Mouse (Mus musculus) left cerebral cortex, adult 8-10 months (tissue): ENCODE data around the gene Clnk. TPM values are rescaled to one million over a fixed set of nuclear protein-coding genes. Genes with fewer than 3 reads are reported as not detected.
"Not testable (repeated sequence)": the region's sequence is repeated elsewhere in the genome, so short reads cannot be mapped to it uniquely, and the experiment has no call there.

Experiments used
- DNase-seq, 2 experiments: peaks; one replicate each; pipeline ENCODE4 v3.0.0; 2022; ENCODE audit warnings: low spot score in 2 of 2
- total RNA-seq, 4 experiments: library from RNA; stranded (reverse); gene quantifications; 2 replicates each; pipeline ENCODE4 v1.2.4; 2022

Clnk gene
- total RNA-seq: under 1 TPM in 3 of 4 experiments, not detected in 1; 0.22 to 0.39 (median 0.23) TPM

DNA sequence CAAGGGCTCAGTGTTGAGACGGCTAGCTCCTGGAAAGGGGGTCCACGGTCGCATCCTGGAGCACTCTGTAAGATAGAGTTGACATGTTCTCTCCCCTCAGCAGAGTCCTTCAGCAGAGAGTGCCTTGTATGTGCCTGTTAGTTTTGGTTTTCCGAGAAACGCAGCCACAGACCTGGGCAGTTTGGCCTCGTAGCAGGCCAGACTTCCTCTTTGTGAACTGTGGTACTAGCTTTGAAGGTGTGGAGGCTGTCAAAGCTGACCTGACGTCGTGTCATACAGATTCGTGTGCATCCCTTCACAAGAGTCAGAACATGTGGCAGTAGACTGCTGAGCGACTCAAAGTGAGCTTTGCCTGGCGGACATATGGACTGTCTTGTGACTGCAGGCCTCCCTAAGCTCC is at the start of gene Clnk:
Gene Clnk (minus strand): TSS at position 191 of the 400 bp plus-strand sequence.
- no peak for DNase-seq

DNA sequence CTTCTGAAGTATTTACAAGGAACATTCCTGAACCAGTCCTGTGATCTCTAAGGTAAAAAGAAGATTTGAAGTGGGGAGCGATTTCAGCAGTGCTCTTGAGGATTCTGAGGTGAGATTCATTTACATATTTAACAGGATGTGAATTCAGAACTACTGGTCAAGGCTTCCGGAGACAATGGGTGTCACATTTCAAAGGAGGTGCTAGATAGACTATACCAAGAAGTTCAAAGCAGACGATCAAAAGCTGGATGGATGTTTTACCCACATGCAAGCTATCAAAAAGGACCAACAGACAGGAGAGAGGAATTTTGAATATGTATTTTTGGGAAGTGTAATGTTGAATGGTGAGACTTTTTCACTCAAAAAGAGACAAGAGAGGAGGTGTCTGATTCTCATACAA is 28.7 kb upstream of the Clnk start:
- no peak for DNase-seq

DNA sequence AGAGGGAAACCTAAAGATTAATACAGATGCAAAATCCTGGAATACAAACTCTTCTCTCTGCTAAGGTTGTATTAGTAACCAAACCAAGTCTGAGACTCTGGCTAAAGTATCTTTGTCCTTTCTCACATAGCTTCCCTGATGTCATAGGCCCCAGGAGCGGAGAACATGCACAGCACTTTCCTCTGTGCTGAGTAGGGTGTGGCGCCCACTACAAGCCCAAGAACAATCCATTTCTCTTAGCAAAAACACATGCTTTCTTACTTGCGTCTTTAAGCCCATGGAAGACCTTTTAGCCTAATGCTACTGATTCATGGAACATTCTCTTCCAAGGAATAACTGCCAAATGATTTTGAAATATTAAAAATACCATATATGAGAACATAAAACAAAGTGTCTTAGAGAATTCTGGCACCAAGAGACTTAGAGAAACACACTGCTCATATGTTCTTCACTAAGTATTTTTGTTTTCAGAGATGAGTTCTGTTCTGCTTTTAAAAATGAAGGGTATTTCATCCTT is 28.0 kb upstream of the Clnk start:
- no peak for DNase-seq

DNA sequence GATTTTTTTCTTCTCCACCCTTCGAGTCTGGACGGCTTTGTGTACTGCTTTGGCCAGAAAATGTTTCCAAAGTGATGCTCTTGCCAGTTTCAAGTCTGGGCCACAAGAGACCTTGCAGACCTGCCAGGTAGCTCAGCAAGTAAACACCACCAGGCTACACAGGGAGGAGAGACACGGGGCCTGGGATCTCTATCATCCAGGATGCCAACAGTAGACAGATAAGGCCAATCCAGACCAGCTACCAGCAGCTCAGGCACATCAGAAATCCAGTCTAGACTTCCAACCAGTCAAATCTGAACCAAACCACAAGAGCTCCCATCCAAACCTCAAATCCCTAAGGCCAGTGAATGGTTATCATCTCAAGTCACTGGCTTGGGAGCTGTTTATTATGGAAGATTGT is 26.3 kb upstream of the Clnk start:
- DNase-seq: no peak

DNA sequence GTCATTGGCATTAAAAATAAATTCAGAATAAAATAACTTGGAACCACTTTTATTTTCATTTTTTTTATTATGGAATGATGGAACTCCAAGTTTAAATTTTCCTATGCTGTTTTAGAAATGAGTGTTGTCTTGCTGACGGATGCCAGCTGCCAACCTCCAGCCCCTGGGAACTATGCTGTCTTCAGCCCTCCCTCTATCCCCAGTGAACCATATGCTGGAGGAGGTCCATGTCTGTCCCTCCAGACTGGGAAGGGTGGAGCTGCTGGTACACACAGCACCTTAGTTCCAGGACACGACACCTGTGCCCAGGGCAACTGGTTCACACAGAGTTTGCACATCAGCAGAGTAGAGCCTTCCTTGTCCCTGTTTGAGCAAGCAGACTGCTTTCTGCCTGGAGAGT is 22.4 kb upstream of the Clnk start:
- DNase-seq: peak in 1 of 2 experiments; percentile 26

DNA sequence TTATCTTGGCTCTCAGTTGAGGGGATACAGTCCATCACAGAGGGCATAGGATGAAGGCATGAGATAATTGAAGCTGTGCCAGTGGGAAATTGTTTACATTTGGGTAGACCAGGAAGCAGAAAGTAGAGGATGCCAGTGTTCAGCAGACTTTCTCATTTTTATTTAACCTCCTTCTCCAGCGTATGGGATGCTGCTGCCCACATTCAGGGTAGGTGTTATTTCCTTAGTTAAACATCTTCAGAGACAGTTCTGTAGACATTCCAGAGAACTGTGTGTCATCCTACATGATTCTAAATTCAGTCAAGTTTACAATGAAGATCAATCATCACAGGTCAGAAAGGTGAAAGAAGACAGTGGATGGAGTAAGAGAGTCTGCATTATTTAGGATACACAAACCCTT is 12.0 kb upstream of the Clnk start:
- DNase-seq: no peak

DNA sequence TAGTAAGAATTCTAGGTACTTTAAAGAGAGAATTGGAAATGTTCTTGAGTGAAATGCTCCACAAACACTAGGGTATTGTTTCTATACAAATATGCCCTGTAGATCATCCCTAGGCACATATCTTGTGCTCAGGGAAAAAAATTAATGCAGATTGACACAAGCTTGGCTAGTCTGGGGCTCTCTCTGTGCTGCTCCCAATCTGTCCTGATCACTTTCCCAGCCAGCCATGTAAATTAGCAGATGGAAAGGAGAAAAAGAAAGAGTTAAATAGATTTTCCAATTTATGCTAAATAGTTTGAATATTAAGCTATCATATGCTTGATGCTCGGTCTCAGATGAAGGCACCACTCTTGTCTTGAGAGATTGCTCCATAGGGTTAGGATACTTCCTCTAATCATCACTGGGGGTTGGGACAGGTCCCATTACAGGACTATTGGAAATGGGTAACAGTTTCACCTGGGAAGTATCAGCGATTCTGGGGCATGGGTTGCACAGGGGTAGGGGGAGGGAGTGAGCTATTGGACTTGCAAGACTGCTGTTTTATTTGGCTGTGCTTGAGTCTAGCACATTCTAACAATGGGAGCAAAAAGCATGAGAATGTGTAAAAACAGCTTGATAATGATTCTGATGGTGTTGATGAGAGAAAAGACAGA is 10.1 kb upstream of the Clnk start:
- DNase-seq: no peak

DNA sequence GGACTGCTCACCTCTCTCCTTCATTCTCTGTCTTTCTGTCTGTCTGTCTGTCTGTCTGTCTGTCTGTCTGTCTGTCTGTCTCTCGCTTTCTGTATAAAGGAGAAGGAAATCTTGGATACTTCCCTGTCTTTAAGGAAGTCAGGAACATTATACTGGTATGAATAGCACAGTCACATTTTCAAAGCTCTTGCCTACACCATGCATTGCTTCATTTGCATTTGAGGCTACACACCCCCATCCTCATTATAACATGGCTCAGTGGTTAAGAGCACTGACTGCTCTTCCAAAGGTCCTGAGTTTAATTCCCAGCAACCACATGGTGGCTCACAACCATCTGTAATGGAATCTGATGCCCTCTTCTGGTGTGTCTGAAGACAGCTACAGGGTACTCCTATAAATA is 6.0 kb upstream of the Clnk start:
- not testable (repeated sequence) for DNase-seq

DNA sequence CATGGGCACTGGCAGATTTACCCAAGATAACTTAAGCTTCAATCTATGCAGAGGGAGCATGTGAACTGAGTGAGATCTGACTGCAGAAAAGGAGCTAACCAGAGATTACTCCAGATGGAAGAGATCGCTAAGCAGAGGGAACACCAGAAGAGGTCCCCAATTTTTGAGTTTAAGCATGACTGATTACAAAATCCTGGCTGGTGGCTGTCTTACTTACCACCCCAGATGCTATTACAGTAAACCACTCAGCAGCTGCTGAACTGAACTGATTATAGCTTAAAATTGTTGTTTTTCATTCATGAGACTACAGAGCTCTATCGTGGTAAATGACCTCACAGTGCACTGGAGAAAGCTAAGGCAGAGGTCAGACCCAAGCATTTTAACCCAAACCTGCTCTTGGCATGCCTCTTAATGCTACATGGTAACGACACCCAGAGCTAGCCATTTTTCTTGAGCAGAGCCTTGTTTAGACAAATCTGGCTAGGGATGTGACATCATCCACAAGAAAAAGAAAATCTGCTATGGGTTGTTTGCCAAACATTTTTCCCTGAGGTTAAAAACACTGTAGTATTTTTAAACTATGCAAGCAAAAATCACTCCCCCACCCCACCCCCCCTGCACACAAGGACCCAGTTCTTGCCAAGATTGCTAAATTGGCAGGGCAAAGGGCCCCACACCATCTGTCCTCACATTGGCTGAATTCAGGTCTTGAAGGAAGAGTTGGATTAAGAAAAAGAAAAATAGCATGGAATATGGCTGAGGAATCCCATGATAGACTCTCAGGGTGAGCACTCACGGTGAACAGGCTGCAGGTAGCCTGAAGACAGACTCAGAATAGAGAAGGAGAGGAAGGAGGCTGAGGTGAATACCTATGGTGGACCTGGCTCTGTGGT is 5.4 kb upstream of the Clnk start:
- DNase-seq: no peak

DNA sequence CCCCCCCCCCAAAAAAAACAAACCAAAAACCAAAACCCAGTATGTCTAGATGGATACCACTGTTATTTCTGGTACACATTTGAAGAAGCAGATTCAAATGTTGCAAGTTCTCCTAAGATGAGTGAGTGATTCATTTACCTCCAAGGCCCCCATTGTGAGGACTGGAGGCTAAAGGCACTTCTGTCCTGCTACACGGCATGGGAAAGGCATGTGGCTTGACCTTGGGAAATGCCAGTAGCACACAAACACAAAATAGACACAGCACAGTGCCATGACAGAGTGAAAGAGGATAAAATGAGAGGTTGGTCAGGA is 4.8 kb upstream of the Clnk start:
- no peak for DNase-seq

DNA sequence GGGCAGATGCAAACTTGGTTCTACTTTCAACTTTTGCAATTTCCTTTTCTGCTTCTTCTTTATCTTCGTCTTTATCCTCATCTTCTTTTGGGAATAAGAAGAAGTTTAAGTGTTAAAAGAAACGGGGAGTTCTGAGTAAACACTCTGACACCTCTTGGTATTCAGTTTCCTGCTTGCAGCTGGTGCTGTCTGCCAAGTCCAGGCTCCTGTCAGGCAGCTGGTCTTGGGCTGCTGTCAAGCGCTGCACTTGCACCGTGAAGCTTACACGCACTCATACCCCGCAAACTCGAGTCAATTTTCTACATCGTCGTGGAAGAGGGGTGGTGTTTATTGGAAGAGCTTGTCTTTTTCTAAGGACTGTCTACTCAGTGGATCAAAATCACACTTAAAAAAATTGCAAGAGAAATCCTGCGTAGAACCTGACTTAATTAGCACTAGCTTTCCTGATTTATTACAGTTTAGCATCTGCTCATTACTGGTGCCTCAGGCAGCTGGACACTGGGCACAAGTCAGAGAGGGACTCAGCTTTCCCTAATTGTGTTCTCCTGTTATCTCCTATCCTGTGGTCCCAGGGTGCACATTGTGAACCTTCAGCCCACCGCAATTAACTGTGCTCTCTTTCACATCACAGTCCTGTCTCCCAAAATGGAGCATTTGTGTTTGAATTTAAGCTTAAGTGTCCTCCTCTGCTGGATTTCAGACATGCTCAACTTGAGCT is 3.5 kb upstream of the Clnk start:
- no peak for DNase-seq

DNA sequence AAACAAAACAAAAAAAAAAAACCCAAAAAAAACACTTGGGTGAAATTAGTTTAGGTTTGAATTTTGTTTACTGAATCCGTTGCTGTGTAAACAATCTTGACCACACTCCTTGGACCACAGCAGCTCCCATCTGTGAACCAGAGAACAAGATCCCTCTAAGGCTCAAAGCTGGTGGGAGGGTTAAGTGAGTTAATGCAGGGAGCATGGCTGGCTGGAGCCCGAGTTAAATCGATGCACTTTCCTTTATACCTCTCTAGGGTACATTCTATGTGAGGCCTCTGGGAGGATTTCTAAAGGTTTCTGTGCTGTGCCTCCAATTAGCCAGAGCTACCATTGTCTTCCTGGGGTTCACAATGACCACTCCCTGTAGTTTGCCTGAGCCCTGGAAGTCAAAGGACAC is 1.2 kb downstream of the Clnk start:
- no peak for DNase-seq

DNA sequence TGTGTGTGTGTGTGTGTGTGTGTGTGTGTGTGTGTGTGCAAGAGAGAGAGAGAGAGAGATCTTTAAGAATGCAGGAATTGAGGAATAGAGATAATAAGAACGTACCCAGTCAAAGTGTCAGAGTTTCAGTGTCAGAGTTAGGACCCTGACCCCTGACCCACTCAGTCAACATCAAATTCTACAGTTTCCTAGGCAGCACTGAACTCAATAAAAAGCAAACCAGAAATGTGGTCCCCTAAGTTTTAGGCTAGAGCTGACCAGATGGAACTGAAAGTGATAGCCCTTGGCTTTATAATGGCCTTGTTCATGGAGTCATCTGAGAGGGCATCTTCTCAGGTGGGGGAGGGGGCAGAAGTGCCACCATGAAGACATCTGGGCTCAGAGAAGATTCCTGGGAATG is 1.7 kb downstream of the Clnk start:
- DNase-seq: no peak

DNA sequence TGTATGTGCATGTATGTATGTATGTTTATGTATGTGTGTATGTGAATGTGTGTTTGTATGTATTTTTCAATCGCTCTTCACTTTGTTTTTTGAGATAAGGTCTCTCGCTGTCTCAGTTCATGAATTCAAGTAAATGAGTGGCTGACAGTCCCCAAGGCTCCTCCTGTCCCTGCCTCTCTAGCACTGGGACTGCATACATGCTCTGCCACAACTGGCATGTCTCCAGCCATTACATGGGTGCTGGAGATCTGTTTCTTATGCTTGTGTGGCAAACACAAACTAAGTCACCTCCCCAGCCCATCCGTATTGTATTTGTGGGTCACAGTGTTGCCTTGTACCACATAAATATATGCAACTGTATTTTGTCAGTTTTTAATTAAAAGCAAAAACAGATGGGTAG is 3.7 kb downstream of the Clnk start:
- no peak for DNase-seq

DNA sequence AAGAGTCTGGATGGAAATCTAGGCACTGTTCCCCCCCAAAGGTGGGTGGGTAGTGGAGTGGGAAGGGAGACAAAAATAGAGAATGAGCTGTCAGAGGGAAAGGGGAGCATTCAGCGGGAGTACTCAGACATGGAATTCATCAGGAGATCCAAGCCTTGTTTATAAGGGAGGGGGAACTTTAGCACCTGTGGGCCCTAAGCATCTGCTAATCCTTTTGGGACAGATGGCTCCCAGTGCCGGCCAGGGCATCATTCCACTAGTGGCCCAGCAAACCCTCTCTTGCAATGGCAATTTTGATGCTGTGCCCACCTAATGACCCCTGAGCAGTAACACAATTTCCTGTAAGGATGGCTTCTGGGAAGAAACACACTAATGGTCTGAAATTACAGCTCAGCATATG is 5.0 kb downstream of the Clnk start:
- DNase-seq: peak in 1 of 2 experiments; percentile 50

DNA sequence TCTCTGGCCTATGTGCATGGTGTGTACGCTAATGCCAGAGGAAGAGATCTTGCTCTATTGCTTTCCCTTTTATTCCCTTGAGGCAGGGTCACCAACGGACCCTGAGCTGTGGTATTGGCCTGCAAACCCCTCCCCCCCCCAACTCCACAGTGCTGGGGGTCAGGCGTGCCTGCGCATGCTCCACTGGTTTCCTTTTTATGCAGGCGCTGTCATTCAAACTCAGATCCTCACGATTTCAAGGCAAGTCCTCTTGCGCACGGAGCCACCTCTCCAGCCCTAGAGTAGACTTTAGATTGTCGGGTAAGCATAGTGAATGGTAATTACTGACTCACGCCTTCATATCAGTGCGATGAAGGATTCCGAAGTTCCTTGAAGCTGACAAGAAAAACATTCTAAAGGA is 6.1 kb downstream of the Clnk start:
- DNase-seq: no peak

DNA sequence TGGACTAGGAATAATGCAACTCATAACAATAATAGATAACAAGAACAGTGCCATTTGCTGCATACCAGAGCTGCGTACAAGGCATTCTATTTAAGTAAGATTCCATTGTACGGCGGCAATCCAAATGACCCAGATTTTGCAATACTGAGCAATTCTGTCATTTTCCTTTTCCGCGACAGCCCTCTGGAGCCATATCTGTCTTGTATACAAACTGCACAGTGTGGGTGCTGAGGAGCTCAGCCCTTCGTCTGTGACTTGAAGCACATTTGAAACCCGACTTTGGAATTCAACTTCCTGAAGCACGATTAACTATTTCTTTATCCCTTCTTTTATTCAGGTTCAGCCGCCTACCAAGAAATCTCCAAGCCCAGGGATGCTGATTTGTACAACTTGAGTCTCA is 6.6 kb downstream of the Clnk start:
- no peak for DNase-seq

DNA sequence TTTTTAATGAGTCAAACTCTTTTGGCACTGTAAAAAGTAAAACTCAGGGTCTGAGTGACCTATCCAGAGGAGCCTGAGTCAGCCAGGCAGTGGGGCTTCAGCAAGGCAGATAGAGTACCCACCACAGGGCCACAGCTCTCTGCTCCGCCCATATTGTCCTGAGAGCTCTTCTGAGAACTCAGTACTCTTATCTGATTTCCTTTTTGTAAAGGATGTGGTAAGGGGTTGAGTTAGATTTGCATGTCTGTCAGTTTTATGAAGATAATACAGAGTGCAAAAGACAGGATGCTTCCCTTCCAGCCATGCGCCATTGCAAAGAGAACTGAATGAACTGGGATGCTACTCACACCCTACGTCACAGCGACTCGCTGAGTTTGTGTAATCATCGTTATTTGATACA is 12.0 kb downstream of the Clnk start:
- no peak for DNase-seq

DNA sequence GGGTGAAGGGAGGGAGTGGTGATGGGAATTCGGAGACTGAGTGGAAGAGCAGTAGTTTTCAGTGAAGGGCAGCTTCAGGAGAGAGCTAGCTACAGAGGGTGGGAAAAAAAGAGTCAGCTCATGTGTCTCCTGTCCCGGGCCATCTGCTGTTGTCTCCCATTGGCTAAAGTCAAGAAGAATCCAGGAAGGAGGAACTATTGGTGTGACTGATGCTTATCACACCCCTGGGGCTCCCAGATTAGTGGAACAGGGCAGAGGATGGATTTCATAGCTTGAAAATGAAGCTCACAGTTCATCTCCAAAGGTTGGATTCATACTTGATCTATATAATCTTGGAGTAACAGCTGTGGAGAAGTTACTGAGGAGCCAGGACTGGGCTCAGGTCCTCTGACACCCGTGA is 13.6 kb downstream of the Clnk start:
- DNase-seq: no peak

DNA sequence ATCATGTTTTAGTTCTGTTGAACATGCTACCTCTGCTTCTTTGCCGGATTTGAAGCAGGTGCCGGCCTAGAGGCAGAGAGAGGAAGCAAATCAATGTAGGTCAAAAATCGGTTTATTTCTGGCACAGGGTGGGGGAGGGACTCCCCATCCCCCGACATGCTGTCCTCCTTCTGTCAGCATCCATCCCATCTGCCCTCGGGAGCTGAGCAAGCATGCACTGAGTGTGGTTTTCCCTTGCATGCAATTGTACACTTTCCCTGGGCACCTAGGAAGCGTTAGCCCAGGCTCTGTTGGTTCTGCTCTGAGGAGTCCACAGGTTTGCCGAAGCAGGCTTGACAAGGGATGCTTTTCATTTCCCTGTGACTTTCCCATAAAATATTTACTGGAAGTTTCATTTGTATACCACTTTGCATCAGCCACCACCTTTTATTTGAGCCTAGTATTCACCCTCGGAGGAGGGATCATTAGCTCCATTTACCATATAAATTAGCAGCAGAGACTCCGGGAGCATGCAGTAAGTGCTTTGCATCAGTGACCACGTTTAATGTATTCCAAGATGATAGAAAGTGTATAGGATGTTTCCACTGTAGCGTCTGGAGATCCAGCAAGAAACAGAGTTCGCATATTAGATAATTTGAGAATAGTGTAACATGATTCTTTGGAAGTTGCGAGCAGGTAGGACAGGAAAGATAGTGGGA is 14.2 kb downstream of the Clnk start:
- DNase-seq: no peak

DNA sequence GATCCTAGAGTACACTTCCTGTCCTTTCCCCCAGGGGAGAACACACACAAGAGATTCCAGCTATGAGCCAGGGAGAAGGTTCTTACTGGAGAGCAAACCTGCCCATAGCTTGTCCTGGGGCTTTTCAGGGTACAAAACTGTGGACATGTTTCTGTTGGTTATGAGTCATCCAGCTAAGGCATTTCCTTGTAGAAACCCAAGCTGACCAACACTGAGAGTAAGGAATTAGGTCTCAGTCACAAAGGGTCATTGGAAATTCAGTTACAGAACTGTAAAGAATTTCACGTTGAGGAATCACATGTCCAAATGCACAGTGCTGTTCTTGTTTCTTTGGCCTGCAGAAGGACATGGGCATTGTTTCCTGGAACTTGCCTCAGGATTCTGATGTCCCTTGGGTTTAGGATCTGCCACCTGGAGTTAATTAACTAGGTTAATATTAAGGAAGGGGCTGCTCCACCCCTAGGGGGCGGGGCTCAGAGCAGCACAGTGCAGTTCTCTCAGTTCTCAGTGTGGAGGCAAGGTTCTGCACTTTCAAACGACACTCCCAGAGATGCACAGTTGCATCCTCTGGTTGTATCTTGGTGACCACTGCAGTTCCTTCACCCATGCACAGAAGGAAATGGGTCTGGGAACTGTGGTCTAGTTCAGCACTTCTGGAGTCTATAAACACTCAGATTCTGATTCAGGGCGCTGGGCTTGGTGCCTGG is 18.4 kb downstream of the Clnk start:
- DNase-seq: no peak
